Mouse (Mus musculus) lung, adult 2 months (tissue): ENCODE data around the gene Cyp21a1. TPM values are rescaled to one million over a fixed set of nuclear protein-coding genes. Genes with fewer than 3 reads are reported as not detected.

Experiments used
- DNase-seq: peaks from one replicate; pipeline ENCODE4 v3.0.0; 2022
- H3K4me1 ChIP-seq: fragments of 200-500 bp; 2 replicates; pipeline ENCODE4 v1.6.1; 2011; ENCODE audit warnings: low read length; ENCODE audit not compliant: control insufficient read depth, insufficient read depth
- H3K4me3 ChIP-seq: fragments of 200-500 bp; replicated peaks from 2 replicates; pipeline ENCODE3; 2011; ENCODE audit warnings: low read depth, mild to moderate bottlenecking, control low read depth, low read length; ENCODE audit errors: extremely low read depth
- CTCF ChIP-seq: fragments of 200-500 bp; IDR thresholded peaks from 2 replicates; pipeline ENCODE4 v1.5.1; 2011; ENCODE audit warnings: mild to moderate bottlenecking, low read length, control low read depth; ENCODE audit not compliant: insufficient read depth
- POLR2A ChIP-seq: fragments of 200-500 bp; IDR thresholded peaks from 2 replicates; pipeline ENCODE4 v1.6.1; 2011; ENCODE audit warnings: low read depth, mild to moderate bottlenecking, control low read depth, low read length, borderline replicate concordance; ENCODE audit errors: extremely low read depth
- WGBS: fragments of 180-500 bp; shearing (Covaris S2); methylation state at CpG from one replicate; pipeline ENCODE4 v1.1.7; 2018; 5-methylcytosine and 5-hydroxymethylcytosine counted together
- polyA plus RNA-seq: library from polyadenylated mRNA; depleted of rRNA; stranded (reverse); fragments of >200 nt; gene quantifications from 2 replicates; pipeline ENCODE4 v1.2.3, GENCODE M21; 2012; rRNA removed

Gene Cyp21a1
- polyA plus RNA-seq, 1 experiment, result 0.27 TPM

GRCm38 (mm10) chr17:34796311-34797140 is 7.8 kb downstream of the Cyp21a1 start:
- WGBS, result 85% methylated on average over 8 of the region's 8 CpGs
- H3K4me3 ChIP-seq, result no peak overlapping the region
- TF ChIP-seq POLR2A (no peak), CTCF (no peak)
- H3K4me1 ChIP-seq, result no peaks in the 10 kb centered on the region
- DNase-seq, result no peak

- peak; percentile 51 for DNase-seq
- no peak overlapping the region for H3K4me3 ChIP-seq
- 60% methylated on average over 9 of the region's 9 CpGs for WGBS
- TF ChIP-seq CTCF (peak; percentile 69), POLR2A (no peak)
- H3K4me1 ChIP-seq, result no peaks in the 10 kb centered on the region
These were observed 8.7 kb downstream of the Cyp21a1 start for GRCm38 (mm10) chr17:34795633-34796032.

- no peak for DNase-seq
- 80% methylated on average over 10 of the region's 10 CpGs for WGBS
These were observed 9.3 kb downstream of the Cyp21a1 start for GRCm38 (mm10) chr17:34795016-34795415.

GRCm38 (mm10) chr17:34777680-34778325 is 26.6 kb downstream of the Cyp21a1 start:
- TF ChIP-seq POLR2A (no peak), CTCF (no peak)
- H3K4me1 ChIP-seq, result no peaks in the 10 kb centered on the region
- WGBS, result 65% methylated on average over 9 of the region's 9 CpGs
- no peak for DNase-seq
- H3K4me3 ChIP-seq, result no peak overlapping the region

More at GRCm38 (mm10) chr17:34795016-34795415, 9.3 kb downstream of the Cyp21a1 start:
- Histone ChIP-seq H3K4me3 (no peak overlapping the region), H3K4me1 (no peaks in the 10 kb centered on the region)
- TF ChIP-seq POLR2A, result no peak
- TF ChIP-seq CTCF, result no peak

DNA sequence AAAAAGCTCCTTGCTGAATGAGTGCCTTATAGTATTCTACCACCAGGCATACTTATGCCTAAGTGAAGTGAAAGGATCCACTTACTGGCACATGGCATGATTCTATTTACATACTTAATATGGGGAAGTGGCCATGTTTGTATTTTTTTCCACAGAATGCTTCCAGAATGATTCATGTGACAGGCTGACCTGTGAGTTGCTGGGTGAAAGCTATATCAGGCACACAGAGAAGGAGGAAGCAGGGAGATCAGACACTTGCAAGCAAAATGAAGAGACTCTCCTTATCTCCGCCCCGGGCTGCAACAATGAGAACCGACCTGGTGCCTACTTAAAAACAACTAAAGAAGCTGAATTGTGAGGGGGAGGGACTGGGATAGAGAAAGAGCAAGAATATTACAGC is 42.9 kb downstream of the Cyp21a1 start:
- Histone ChIP-seq H3K4me1 (no peaks in the 10 kb centered on the region), H3K4me3 (no peak overlapping the region)
- 36% methylated on average over 3 of the region's 3 CpGs for WGBS
- TF ChIP-seq CTCF, result no peak
- no peak for TF ChIP-seq POLR2A
- no peak for DNase-seq

Other genes with a start within 250 kb of the Cyp21a1 start
- 105 and 168 TPM in 2 replicates for gene Notch4, start 240.3 kb downstream of the Cyp21a1 start, polyA plus RNA-seq
- gene Gpsm3, start 214.8 kb downstream of the Cyp21a1 start, polyA plus RNA-seq, result 32.2 and 35.6 TPM in 2 replicates
- 87.8 and 88.3 TPM in 2 replicates for gene Pbx2, start 213.3 kb downstream of the Cyp21a1 start, polyA plus RNA-seq
- 1,792 and 1,921 TPM in 2 replicates for gene Ager, start 206.7 kb downstream of the Cyp21a1 start, polyA plus RNA-seq
- gene Rnf5, start 200.9 kb downstream of the Cyp21a1 start, polyA plus RNA-seq, result 52.0 and 83.7 TPM in 2 replicates
- 172 TPM in 2 replicates for gene Agpat1, start 200.3 kb downstream of the Cyp21a1 start, polyA plus RNA-seq
- gene Egfl8, start 188.6 kb downstream of the Cyp21a1 start, polyA plus RNA-seq, result 5.7 and 8.2 TPM in 2 replicates
- gene Ppt2, start 176.1 kb downstream of the Cyp21a1 start, polyA plus RNA-seq, result 38.7 and 40.9 TPM in 2 replicates
- 5.2 and 6.7 TPM in 2 replicates for gene Prrt1, start 175.0 kb downstream of the Cyp21a1 start, polyA plus RNA-seq
- 2.4 and 2.9 TPM in 2 replicates for gene Fkbpl, start 159.8 kb downstream of the Cyp21a1 start, polyA plus RNA-seq
- gene Atf6b, start 157.4 kb downstream of the Cyp21a1 start, polyA plus RNA-seq, result 81.8 and 88.0 TPM in 2 replicates
- gene Tnxb, start 134.0 kb downstream of the Cyp21a1 start, polyA plus RNA-seq, result 39.6 and 49.2 TPM in 2 replicates
- 136 and 137 TPM in 2 replicates for gene C4b, start 60.7 kb downstream of the Cyp21a1 start, polyA plus RNA-seq
- gene Stk19, start 32.4 kb upstream of the Cyp21a1 start, polyA plus RNA-seq, result 45.1 and 46.0 TPM in 2 replicates
- gene Dxo, start 32.5 kb upstream of the Cyp21a1 start, polyA plus RNA-seq, result 45.6 and 58.1 TPM in 2 replicates
- 77.8 and 94.8 TPM in 2 replicates for gene Skiv2l, start 45.6 kb upstream of the Cyp21a1 start, polyA plus RNA-seq
- 22.4 and 23.2 TPM in 2 replicates for gene Nelfe, start 45.8 kb upstream of the Cyp21a1 start, polyA plus RNA-seq
- gene Cfb, start 58.0 kb upstream of the Cyp21a1 start, polyA plus RNA-seq, result 20.8 and 23.8 TPM in 2 replicates
- 10.6 and 12.3 TPM in 2 replicates for gene Zbtb12, start 74.9 kb upstream of the Cyp21a1 start, polyA plus RNA-seq
- not detected in 2 replicates for gene Gm20547, start 77.5 kb upstream of the Cyp21a1 start, polyA plus RNA-seq
- gene C2, start 93.7 kb upstream of the Cyp21a1 start, polyA plus RNA-seq, result 25.8 and 27.7 TPM in 2 replicates
- 192 and 199 TPM in 2 replicates for gene Ehmt2, start 93.9 kb upstream of the Cyp21a1 start, polyA plus RNA-seq
- gene Slc44a4, start 109.9 kb upstream of the Cyp21a1 start, polyA plus RNA-seq, result 11.6 and 13.5 TPM in 2 replicates
- 40.4 and 46.6 TPM in 2 replicates for gene Neu1, start 126.7 kb upstream of the Cyp21a1 start, polyA plus RNA-seq
- gene Hspa1b, start 154.7 kb upstream of the Cyp21a1 start, polyA plus RNA-seq, result 20.1 and 93.1 TPM in 2 replicates
- not detected in 2 replicates for gene Gm20481, start 165.4 kb upstream of the Cyp21a1 start, polyA plus RNA-seq
- 12.9 and 66.3 TPM in 2 replicates for gene Hspa1a, start 167.6 kb upstream of the Cyp21a1 start, polyA plus RNA-seq
- gene Hspa1l, start 168.1 kb upstream of the Cyp21a1 start, polyA plus RNA-seq, result 0.81 and 1.3 TPM in 2 replicates
- 42.3 and 51.6 TPM in 2 replicates for gene Lsm2, start 177.3 kb upstream of the Cyp21a1 start, polyA plus RNA-seq
- gene Vars, start 196.4 kb upstream of the Cyp21a1 start, polyA plus RNA-seq, result 119 and 159 TPM in 2 replicates
- gene Vwa7, start 212.0 kb upstream of the Cyp21a1 start, polyA plus RNA-seq, result 4.0 and 4.2 TPM in 2 replicates
- 2.1 and 2.8 TPM in 2 replicates for gene Sapcd1, start 223.5 kb upstream of the Cyp21a1 start, polyA plus RNA-seq
- 5.4 and 6.0 TPM in 2 replicates for gene Msh5, start 242.2 kb upstream of the Cyp21a1 start, polyA plus RNA-seq
- gene Clic1, start 245.4 kb upstream of the Cyp21a1 start, polyA plus RNA-seq, result 124 and 153 TPM in 2 replicates